Mouse (Mus musculus): ENCODE results near the gene Prmt3. TPM values are rescaled to one million over a fixed set of nuclear protein-coding genes. Genes with fewer than 3 reads are reported as not detected.

The Prmt3 gene
- polyA plus RNA-seq, 1 experiment: 14.6 TPM

DNA sequence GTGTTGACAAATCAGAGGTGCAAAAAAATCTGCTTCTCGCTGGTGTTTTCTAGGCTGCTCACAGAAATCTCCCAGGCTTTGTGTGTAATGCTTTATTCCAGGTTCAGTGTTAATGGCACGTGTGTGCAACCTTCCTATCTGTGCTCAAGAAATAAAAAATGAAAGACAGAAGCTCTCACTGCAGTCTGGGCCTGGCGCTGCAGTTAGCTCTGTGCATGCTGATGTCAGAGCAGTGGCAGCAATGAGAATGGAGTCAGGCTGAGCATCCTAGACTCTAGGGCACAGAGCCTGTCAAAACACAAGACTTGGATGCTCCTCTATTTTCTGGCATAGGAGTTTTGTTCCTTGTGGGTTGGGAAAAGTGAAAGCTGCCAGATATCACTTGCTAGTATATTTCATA lies 92.1 kb downstream of the Prmt3 start:
- no peak for TF ChIP-seq POLR2A (IDR thresholded peaks at IDR 0.05; ENCODE audit: borderline replicate concordance, control insufficient read depth, low read depth, low read length)
- no peak for TF ChIP-seq CTCF (IDR thresholded peaks at IDR 0.05; ENCODE audit: control insufficient read depth, insufficient read depth, low read length)
- H3K4me3 ChIP-seq (replicated peaks; ENCODE audit: control insufficient read depth, low read depth, low read length): no peak overlapping the region
- 73% methylated on average over 3 of the region's 3 CpGs for WGBS
- no peak overlapping the region for H3K27ac ChIP-seq (ENCODE audit: control insufficient read depth, insufficient read depth, low read depth, low read length, poor library complexity)
- H3K4me1 ChIP-seq (ENCODE audit: control insufficient read depth, insufficient read depth, low read length): no peaks in the 10 kb centered on the region

DNA sequence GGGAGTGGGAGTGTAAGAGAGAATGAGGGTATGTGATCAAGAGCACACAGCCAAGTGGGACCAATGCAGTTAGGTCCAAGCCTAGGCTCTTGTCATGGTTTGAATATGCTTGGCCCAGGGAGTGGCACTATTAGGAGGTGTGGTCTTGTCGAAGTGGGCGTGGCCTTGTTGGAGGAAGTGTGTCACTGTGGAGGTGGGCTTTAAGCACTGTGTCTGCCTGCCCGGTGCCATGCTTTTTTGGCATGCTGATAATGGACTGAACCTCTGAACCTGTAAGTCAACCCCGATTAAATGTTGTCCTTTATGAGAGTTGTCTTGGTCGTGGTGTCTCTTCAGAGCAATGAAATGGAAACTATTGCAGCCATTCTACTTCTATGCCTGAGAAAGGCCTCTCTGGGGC lies 99.2 kb downstream of the Prmt3 start:
- no peak overlapping the region for H3K4me3 ChIP-seq (replicated peaks; ENCODE audit: control insufficient read depth, low read depth, low read length)
- TF ChIP-seq POLR2A (IDR thresholded peaks at IDR 0.05; ENCODE audit: borderline replicate concordance, control insufficient read depth, low read depth, low read length) (no peak), CTCF (IDR thresholded peaks at IDR 0.05; ENCODE audit: control insufficient read depth, insufficient read depth, low read length) (no peak)
- 67% methylated on average over 5 of the region's 5 CpGs for WGBS
- H3K4me1 ChIP-seq (ENCODE audit: control insufficient read depth, insufficient read depth, low read length): no peaks in the 10 kb centered on the region; the same call in 1 of the 2 replicates
- H3K27ac ChIP-seq (ENCODE audit: control insufficient read depth, insufficient read depth, low read depth, low read length, poor library complexity): no peak overlapping the region

DNA sequence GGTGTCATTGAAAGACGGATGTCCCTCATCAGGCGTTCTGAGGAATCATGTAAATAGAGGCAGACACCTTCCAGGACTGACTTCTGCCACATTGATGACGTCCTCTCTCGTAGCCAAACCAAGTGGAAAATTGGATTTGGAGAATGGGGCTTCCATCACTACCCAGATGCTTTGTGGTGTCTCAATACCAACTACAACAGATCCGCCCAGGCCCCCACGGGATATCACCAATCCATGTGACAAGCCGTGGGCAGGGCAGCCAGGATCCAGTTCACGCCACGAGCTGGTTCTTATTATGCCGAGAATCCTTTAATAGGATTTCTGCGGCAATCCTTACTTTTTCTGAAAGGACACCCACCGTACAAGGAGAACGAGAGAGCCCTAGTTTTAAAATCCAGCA lies 100.9 kb downstream of the Prmt3 start:
- no peak overlapping the region for H3K27ac ChIP-seq (ENCODE audit: control insufficient read depth, insufficient read depth, low read depth, low read length, poor library complexity)
- H3K4me1 ChIP-seq (ENCODE audit: control insufficient read depth, insufficient read depth, low read length): no peaks in the 10 kb centered on the region; the same call in 1 of the 2 replicates
- WGBS: 80% methylated on average over 13 of the region's 13 CpGs
- H3K4me3 ChIP-seq (replicated peaks; ENCODE audit: control insufficient read depth, low read depth, low read length): no peak overlapping the region
- TF ChIP-seq CTCF (IDR thresholded peaks at IDR 0.05; ENCODE audit: control insufficient read depth, insufficient read depth, low read length): no peak
- TF ChIP-seq POLR2A (IDR thresholded peaks at IDR 0.05; ENCODE audit: borderline replicate concordance, control insufficient read depth, low read depth, low read length): no peak

DNA sequence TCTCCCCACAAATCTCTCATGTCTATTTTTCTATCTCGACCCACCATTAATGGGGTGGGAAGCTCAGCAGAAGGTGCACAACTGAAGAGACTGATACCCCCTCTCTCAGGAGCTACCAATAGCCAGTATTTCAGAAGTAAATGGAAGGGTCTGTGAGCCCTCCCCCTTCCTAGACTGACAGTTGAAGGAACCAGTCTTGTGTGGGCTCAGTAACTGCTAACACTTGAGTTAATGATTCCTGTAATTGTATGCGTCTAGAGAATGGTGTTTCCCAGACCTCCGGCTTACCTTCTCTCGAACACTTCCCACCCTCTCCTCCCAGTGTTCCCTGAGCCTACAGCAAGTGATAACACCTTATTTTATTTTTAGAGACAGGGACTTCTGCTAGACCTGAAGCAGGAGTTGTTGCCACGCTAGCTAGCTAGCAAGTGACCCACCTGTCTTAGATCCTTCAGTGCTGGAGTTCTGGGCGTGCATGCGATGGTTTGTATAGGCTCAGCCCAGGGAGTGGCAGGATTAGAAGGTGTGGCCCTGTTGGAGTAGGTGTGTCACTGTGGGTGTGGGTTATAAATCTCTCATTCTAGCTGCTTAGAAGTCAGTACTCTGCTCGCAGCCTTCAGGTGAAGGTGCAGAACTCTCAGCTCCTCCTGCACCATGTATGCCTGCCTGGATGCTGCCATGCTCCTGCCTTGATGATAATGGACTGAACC lies 102.0 kb downstream of the Prmt3 start:
- Histone ChIP-seq H3K4me1 (ENCODE audit: control insufficient read depth, insufficient read depth, low read length) (no peaks in the 10 kb centered on the region; the same call in 1 of the 2 replicates), H3K4me3 (replicated peaks; ENCODE audit: control insufficient read depth, low read depth, low read length) (no peak overlapping the region), H3K27ac (ENCODE audit: control insufficient read depth, insufficient read depth, low read depth, low read length, poor library complexity) (no peak overlapping the region)
- no peak for TF ChIP-seq POLR2A (IDR thresholded peaks at IDR 0.05; ENCODE audit: borderline replicate concordance, control insufficient read depth, low read depth, low read length)
- no peak for TF ChIP-seq CTCF (IDR thresholded peaks at IDR 0.05; ENCODE audit: control insufficient read depth, insufficient read depth, low read length)
- 75% methylated on average over 8 of the region's 8 CpGs for WGBS

DNA sequence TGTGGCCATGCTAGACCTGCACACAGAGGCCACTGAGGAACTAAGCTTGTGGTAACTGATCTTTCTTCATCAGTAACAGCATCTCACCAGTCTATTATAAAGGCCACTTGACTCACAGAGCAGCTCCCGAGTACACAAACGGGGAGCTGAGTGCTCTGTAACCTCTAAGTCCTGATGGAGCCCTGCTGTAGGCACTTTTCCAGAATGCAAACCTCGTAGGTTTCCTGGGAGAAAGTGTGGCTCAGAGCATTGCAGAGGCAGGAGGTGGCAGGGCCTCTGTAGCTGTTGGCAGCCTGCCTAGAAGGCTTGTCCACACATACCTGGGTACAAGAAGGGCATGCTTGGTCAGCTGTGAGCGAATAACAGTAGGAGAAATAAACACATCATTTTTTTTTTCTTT lies 104.1 kb downstream of the Prmt3 start:
- WGBS: 12% methylated on average over 4 of the region's 4 CpGs
- Histone ChIP-seq H3K4me3 (replicated peaks; ENCODE audit: control insufficient read depth, low read depth, low read length) (no peak overlapping the region), H3K4me1 (ENCODE audit: control insufficient read depth, insufficient read depth, low read length) (no peaks in the 10 kb centered on the region; the same call in 1 of the 2 replicates), H3K27ac (ENCODE audit: control insufficient read depth, insufficient read depth, low read depth, low read length, poor library complexity) (no peak overlapping the region)
- TF ChIP-seq POLR2A (IDR thresholded peaks at IDR 0.05; ENCODE audit: borderline replicate concordance, control insufficient read depth, low read depth, low read length) (no peak), CTCF (IDR thresholded peaks at IDR 0.05; ENCODE audit: control insufficient read depth, insufficient read depth, low read length) (no peak)

DNA sequence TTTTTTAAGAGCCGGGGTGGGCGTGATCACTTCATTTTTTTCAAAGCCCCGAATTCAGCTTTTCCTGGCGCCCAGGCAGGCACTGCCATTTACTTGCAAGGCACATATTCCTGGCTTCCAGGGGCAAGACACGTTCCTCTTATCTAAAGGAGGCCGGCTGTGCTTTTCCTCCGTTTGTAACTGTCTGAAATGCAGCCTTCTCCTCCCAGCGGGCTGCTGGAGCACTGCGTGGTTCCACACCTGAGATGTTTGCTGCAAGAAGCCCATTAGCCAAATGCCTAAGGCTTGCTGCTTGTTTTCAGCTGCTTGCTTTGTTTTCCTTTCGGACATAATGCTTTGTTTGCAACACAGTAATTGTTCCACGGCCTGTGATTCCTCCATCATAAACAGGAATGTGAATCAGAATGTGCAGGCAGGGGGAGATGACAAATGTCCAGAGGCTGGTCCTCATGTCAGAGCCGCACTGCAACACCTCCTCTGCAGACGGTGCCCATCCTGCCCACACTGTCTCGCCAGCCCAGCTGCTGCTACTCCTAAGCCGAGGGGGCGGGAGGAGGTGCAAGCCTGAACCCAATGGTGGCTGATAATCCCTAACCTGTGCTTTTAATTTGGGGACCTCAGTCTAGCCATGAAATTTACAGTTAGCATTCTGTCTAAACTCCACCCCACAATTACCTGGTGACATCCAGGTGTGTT lies 104.7 kb downstream of the Prmt3 start:
- H3K4me3 ChIP-seq (replicated peaks; ENCODE audit: control insufficient read depth, low read depth, low read length): no peak overlapping the region
- no peaks in the 10 kb centered on the region; the same call in 1 of the 2 replicates for H3K4me1 ChIP-seq (ENCODE audit: control insufficient read depth, insufficient read depth, low read length)
- WGBS: 32% methylated on average over 16 of the region's 16 CpGs
- H3K27ac ChIP-seq (ENCODE audit: control insufficient read depth, insufficient read depth, low read depth, low read length, poor library complexity): no peak overlapping the region
- no peak for TF ChIP-seq CTCF (IDR thresholded peaks at IDR 0.05; ENCODE audit: control insufficient read depth, insufficient read depth, low read length)
- no peak for TF ChIP-seq POLR2A (IDR thresholded peaks at IDR 0.05; ENCODE audit: borderline replicate concordance, control insufficient read depth, low read depth, low read length)

DNA sequence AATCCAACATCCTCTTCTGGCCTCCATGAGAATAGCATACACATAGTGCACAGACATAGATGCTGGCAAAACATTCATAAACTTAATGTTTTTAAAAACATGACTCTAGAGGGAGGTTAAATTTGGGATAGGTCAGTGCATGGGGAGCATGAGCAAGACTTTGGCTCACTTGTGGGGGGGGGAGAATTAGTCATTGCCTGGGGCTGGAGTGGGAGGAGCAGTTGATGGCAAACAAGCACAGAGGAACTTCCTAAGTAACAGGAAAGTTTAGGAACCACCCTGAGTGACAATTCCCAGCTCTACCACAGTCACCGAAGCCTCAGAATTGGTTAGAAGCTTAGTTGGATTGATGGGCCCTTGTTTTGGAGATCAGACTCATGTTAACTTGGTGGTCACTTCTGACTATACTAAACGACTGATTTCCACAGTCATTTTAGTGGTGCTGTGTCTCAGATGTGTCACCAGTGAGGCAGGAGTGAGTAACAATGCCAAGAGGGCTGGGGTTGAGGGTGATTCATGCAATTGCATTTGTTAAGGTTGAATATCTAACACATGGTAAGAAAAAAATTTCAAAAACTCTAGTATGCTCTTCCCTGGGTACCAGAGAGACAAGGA lies 109.7 kb downstream of the Prmt3 start:
- Histone ChIP-seq H3K4me1 (ENCODE audit: control insufficient read depth, insufficient read depth, low read length) (no peaks in the 10 kb centered on the region), H3K27ac (ENCODE audit: control insufficient read depth, insufficient read depth, low read depth, low read length, poor library complexity) (no peak overlapping the region), H3K4me3 (replicated peaks; ENCODE audit: control insufficient read depth, low read depth, low read length) (no peak overlapping the region)
- WGBS: 60% methylated on average over 2 of the region's 2 CpGs
- no peak for TF ChIP-seq CTCF (IDR thresholded peaks at IDR 0.05; ENCODE audit: control insufficient read depth, insufficient read depth, low read length)
- no peak for TF ChIP-seq POLR2A (IDR thresholded peaks at IDR 0.05; ENCODE audit: borderline replicate concordance, control insufficient read depth, low read depth, low read length)

DNA sequence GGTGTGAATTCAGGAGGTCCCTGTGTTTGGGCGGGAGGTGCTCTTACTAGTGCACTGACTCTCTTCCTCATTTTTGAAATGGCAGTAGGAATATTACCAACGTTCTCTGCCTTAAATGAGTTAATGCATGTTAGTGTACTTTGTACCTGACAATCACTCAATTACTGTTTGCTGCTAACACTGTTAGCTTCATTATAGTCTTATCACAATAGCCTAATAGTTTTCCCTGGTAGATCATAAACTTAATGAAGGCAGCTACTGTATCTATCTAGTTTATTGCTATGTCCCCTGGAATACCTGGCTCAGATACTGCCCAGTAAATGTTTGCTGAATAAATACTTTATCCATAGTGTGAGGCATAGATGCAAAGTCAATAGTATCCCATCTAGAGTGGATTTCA lies 116.6 kb downstream of the Prmt3 start:
- WGBS: 23% methylated on average over 2 of the region's 2 CpGs

More for the DNA sequence above, 116.6 kb downstream of the Prmt3 start:
- Histone ChIP-seq H3K27ac (ENCODE audit: control insufficient read depth, insufficient read depth, low read depth, low read length, poor library complexity) (no peak overlapping the region), H3K4me1 (ENCODE audit: control insufficient read depth, insufficient read depth, low read length) (no peaks in the 10 kb centered on the region), H3K4me3 (replicated peaks; ENCODE audit: control insufficient read depth, low read depth, low read length) (no peak overlapping the region)
- TF ChIP-seq POLR2A (IDR thresholded peaks at IDR 0.05; ENCODE audit: borderline replicate concordance, control insufficient read depth, low read depth, low read length) (no peak), CTCF (IDR thresholded peaks at IDR 0.05; ENCODE audit: control insufficient read depth, insufficient read depth, low read length) (no peak)

Data from bone marrow, adult 2 months (tissue).